Mouse (Mus musculus): ENCODE results near the gene Taf9.
A peak's percentile ranks its signal among the peaks of the same experiment; 100 is the strongest.

The Taf9 gene

GRCm38 (mm10) chr13:100669291-100670022, 18.1 kb downstream of the Taf9 start, which contains the start of gene Ccdc125:
Gene Ccdc125 (plus strand): TSS chr13:100669717.
- DNase-seq (ENCODE audit: low spot score in 2 of 2), result peak; percentile 26 to 44

- DNase-seq (ENCODE audit: low spot score in 2 of 2), result no peak
Measured at GRCm38 (mm10) chr13:100670181-100670741, 18.9 kb downstream of the Taf9 start.

- DNase-seq (ENCODE audit: low spot score in 2 of 2), result peak in 1 of 2 experiments; percentile 26
Measured at GRCm38 (mm10) chr13:100675936-100676635, 24.7 kb downstream of the Taf9 start.

GRCm38 (mm10) chr13:100681615-100682014, 30.2 kb downstream of the Taf9 start:
- no peak for DNase-seq (ENCODE audit: low spot score in 2 of 2)

GRCm38 (mm10) chr13:100682837-100683236, 31.5 kb downstream of the Taf9 start:
- no peak for DNase-seq (ENCODE audit: low spot score in 2 of 2)

GRCm38 (mm10) chr13:100684355-100684754, 33.0 kb downstream of the Taf9 start:
- DNase-seq (ENCODE audit: low spot score in 2 of 2), result no peak

- no peak for DNase-seq (ENCODE audit: low spot score in 2 of 2)
Measured at GRCm38 (mm10) chr13:100687513-100687912, 36.1 kb downstream of the Taf9 start.

GRCm38 (mm10) chr13:100697541-100697940, 46.2 kb downstream of the Taf9 start:
- no peak for DNase-seq (ENCODE audit: low spot score in 2 of 2)

- no peak for DNase-seq (ENCODE audit: low spot score in 2 of 2)
Measured at GRCm38 (mm10) chr13:100698866-100699265, 47.5 kb downstream of the Taf9 start.

- no peak for DNase-seq (ENCODE audit: low spot score in 2 of 2)
Measured at GRCm38 (mm10) chr13:100703468-100703867, 52.1 kb downstream of the Taf9 start.

Measured in spleen, postnatal 10 days (tissue).